Mouse (Mus musculus) gastrocnemius, postnatal 4 days (tissue): Measurements from ENCODE around the gene Ralb. TPM values are rescaled to one million over a fixed set of nuclear protein-coding genes. Genes with fewer than 3 reads are reported as not detected.

Experiments used
- DNase-seq, 2 experiments: peaks; one replicate each; pipeline ENCODE4 v3.0.0; 2021 to 2022; ENCODE audit warnings: low spot score in 2 of 2, mixed read lengths in 2 of 2
- total RNA-seq, 2 experiments: library from RNA; stranded (reverse); gene quantifications; 2 replicates each; pipeline ENCODE4 v1.2.3; 2021

The Ralb gene
- total RNA-seq, 2 experiments from 2014 or later = 41.8 to 43.6 TPM

DNA sequence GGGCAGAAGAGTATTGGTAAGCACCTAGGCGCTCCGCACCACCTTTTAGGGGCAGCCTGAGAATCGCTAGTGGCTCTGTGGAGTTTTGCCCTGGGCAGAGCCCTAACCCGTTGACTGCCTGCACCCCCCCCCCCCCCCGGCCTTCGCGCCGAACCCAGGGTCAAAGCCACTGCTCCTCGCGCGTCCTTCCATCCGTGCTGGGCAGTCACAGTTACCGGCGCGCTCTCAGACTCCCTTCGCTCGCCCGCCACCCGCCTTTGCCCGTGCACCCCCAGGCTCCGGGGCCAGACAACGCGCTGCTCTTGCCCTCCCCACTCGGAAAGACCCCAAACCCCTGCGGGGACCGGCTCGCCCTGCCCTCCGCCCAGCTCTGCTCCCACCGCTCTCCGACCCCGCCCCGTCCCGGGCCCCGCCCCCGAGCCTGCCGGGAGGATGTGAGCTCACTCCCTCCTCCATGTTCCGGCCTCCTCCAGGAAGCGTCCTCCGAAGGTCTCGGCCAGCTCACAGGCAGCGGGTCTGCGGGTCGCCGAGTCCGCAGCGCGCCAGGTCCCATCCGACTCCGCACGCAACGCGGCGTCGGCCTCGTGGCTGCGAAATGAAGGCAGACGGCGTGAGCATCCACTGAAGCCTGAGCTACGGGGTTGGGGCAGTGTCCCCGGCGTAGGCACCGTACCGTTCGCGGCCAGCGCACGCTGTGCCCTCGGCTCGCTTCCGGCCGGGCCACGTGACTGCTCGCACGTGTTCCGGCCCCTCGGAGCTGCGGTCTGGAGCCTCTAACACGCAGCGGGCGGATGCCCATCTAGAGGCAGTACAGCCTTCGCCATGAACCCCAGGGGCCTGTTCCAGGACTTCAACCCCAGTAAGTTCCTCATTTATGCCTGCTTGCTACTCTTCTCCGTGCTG, 21.3 kb upstream of the Ralb start, which contains the start of gene Tmem185b:
TSS of gene Tmem185b (plus strand) at position 472 of the 903 bp plus-strand sequence.
- peak; percentile 94 to 96 for DNase-seq

DNA sequence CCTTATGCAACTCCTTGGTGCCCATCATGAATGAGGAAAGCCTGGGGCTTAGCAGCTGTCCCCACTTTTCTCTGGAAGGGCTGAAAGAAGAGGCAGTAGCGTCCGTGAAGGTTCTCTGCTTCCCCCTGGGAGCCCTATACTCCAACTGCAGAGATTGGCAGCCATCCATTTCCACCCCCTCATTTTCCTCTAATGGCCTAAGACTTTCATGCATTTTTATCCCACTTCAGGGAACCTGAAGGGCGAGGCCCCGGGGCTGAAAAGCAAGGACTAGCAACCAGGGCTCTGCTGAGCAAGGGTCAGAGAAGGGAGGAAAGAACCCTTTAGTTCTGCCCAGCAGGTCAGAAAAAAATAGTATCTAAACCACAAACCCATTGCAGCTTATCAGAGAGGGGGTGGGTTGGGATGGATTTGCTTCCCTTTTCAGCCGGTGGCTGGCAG, 20.4 kb upstream of the Ralb start:
- DNase-seq = peak; percentile 30 to 58

DNA sequence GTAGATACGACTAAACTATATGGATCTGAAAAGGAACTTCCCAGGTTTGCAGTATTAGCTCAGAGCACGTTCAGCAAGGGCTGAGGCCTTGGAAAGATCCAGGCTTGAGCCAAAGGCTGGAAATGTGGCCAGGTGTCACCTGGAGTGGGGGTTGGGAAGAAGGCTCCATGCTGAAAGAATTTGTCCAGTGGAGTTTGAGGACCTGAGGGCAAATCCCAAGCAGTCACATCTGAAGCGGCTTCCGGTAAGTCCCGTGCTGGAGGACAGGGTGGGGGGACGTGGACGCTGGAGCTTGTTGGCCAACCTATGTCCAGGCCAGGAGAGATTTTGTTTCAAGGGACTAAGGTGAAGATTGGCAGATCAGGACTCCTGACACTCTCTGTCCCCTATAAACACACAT, 19.2 kb upstream of the Ralb start:
- DNase-seq = no peak

DNA sequence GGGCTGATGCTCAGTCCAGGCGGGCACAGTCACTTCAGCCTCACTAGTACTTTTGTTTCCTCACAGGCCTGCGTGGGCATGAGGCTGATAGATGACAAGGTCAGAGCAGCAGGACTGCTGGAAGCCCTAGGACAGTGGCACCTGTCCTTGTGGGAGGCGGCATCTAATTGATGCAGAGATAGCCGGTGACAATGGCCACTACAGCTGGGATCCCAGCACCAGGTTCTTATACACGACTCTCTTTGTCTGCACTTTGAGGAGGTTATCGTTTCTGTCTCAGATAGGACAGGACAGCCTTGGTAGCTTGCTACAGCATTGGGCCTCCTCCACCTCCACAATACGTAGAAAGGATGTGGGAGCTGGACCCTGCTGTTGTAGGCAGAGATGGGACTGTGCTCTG, 18.8 kb upstream of the Ralb start:
- DNase-seq = no peak

DNA sequence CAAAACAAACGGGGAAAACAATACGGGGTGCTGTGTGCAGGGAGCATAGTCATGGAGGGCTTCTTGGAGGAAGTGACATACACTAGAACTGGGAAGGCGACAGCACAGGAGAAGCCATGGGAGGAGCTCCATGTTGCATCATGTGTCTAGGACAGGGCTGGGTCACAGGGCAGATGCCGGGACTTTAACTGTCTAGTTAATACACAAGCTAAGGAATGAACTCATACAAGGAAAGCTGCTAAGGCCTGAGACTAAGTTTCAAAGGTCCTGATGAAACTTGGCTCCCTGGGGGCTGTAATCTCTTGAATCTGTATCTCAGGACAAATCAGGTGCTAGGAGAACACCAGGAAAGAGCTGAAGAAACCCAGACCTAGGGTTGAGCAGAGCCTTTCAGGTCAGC, 18.1 kb upstream of the Ralb start:
- no peak for DNase-seq

DNA sequence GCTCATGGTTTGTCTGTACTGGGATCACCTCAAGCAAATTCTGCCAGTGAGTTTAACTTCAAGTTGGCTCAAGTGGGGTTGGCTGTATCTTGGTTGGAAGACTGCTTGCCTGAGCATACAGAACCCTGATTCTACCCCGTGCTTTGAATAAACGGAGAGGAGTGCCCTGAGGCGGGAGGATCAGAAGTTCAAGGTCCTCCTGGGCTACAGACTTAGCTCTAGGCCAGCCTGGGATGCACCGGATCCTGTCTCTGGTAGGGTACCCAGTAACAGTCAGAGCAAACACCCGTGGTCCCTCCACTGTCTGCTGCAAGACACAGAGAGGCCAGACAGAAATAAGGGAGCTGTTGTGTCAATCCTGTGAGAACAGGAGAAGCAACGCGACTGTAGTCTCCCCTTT, 17.1 kb upstream of the Ralb start:
- no peak for DNase-seq

DNA sequence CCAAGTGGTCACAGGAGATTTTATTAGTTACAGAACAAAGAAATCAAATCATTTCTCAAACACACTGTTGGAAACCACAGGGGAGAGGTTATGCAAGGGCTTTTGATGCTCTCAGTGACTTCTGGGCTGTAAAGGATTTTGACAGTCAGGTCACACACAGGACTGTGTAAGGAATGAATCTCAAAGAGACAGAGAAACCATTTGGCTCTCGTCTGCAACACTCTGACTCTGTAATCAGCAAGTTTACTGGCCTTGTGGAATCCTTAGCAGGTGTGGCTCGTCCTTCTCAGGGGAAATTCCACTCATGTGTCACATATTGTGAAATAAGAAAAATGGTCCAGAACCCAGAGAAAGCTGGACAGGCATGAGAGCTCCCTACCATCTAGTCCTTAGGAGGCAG, 16.4 kb upstream of the Ralb start:
- DNase-seq = no peak

DNA sequence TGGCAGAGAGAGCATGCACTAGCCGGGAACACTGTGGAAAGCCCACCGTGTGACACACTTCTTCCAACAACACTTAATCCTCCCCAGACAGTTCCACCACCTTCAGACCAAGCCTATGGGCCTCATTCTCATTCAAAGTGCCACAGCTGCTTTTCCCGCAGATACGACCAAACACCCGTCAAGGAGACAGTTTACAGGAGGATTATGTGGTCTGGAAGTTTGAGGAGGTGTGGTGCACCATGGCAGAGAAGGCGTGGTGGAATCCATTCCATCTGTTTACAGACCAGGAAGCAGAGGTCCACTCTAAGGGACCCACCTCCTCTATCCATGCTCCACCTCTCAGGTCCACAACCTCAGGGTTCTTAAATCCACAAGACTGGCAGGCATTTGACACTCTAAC, 14.7 kb upstream of the Ralb start:
- DNase-seq = no peak

DNA sequence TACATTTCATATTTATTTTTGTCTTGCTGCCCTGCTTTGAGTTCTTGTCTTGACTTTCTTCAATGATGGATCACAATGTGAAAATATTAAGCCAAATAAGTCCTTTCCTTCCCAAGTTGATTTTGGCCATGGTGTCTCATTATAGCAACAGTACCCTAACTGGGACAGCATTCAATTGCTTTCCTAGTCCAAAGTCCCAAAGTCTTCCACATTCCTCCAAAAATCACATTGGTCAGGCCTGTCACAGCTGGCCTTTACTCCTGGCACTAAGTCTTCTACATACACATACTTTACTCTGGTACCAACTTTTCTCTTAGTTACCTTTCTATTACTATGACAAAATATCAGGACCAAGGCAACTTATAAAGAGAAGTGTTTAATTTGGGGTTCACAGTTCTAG, 14.2 kb upstream of the Ralb start:
- no peak for DNase-seq

DNA sequence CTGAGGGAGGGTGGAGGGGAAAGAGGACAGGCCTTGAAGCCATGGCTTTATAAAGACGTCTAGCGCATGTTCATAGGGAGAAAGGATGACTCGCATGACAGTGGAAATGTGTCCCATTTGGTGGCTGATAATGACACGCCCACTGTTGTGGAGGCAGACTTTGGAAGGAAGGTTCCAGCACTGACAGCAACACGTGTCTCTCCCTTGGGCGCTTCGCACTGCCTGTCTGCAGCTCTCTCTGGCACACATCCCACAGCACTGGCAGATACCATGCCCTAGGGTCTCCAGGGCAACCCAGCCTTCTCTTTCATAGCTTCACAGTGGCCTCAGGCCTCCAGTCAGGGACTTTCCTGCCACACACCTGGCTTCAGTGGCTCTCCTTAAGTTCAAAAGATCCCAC, 13.5 kb upstream of the Ralb start:
- no peak for DNase-seq

DNA sequence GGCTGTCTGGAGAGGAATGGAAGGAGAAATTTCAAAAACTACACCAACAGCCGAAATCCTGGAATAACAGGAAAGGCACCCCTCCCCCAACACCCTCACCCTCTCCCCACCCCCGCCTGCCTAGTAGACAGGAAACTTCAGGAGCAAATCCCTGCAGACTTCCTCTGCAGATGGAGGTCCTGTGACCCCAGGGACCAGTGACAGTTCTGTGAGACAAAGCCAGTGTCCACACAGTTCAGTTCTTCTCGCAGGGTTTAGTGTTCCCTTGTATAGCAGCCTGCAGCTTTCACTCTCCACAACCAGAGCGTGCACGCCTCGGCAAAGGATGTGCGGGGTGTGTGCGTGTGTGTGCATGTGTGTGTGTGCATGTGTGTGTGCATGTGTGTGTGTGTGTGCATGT, 6.3 kb upstream of the Ralb start:
- no peak for DNase-seq

DNA sequence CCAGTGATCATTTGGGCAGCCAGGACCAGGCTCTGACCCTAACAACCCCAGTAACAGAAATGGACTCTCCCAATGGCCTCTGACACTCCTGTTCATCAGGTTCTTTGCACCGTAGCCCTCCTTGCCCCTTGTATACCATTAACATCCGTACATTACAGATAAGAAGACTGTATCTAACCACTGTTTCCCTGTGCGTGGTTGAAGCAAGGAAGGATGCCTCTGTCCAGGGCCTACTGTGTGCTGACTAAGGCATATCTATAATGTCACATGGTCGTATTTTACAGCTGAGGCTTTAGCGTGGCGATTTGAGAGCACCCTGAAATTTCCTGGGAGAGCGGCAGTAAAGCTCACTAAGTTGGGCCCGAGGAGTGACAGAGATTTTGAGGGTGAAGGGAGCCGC, 5.8 kb upstream of the Ralb start:
- DNase-seq = no peak

DNA sequence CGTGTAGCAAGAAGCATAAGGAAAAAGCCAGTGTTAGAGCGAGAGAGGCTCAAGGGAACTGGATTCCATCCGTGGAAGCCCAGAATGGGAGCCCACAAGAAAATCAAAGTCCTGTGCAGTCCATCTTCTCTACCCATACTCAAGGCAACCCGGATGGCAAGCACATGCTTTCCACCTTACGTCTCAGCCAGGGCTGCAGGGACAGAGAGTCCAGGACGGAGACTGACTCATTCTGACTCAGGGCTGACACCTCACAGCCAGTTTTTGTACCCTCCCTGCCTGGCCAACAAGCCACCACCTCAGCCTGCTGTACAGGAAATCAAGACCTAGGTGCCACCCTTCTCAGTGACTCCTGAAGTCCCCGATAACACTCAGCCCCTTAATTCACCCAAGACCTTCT, 4.9 kb upstream of the Ralb start:
- no peak for DNase-seq

DNA sequence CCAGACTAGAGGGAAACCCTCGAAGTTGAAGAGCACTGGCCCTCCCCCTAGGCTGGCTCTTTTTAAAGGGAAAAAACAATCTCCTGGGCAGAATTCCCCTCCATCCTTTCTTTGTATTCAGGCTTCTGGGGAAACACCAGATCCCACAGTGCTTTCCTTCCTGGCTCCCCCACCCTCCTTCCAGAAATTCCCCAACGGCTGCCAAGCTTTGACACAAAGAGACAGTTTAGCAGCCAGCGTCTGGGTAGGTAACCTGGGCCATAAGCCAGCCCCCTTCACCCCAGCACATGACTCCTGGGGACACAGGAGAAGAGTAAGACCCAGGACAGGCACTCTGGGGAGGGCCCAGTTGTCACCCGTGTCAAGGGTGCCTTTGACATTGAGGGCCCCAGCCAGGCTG, 4.0 kb upstream of the Ralb start:
- no peak for DNase-seq

DNA sequence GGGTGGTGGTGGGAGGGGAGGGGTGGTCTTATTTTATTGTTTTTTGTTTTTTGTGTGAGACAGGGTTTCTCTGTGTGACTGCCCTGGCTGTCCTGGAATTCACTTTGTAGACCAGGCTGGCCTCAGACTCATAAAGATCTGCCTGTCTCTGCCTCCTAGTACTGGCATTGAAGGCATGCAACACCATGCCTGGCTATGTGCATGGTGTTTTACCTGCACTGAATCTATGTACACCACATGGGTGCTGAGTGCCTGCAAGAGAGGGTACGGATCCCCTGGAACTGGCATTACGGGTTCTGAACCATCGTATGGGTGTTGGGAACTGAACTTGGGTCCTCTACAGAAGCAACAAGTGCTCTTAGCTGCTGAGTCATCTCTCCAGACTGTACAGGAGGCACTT, 1.4 kb upstream of the Ralb start:
- no peak for DNase-seq

DNA sequence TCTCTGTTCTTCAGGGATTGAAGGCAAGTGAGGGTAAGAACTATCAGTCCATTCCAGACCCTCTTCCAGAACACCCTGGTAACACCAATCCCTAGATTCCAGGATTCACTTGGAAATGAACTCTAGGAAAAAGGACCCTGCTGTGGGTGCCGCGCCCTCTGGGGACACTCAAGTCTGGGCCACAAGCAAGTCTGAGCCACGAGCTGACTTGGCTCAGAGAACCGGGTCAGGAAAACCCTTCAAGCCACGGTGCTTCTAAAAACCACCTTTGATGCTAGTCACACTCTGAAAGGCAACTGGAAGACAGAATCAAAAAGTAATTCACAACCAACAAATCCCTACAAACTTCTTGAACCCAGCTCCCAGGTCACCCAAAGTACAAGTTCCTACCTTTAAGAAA, 786 bp downstream of the Ralb start:
- DNase-seq = no peak

DNA sequence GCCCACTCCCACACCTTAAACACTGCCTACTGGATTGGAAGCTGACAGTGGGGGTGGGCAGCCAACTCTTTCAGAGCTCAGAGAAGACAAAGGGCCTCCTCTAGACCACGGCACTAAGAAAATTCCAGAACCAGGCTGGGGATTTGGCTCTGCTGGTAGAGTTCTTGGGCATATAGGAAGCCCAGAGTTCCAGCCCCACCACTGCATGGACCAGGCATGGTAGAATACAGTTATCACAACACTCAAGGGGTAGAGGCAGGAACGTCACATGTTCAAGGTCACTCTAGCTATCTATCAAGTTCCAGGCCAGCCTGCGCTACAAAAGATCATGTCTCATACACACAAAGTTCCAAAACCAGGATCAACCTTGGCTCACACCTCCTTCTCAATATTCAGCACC, 1.4 kb downstream of the Ralb start:
- no peak for DNase-seq

DNA sequence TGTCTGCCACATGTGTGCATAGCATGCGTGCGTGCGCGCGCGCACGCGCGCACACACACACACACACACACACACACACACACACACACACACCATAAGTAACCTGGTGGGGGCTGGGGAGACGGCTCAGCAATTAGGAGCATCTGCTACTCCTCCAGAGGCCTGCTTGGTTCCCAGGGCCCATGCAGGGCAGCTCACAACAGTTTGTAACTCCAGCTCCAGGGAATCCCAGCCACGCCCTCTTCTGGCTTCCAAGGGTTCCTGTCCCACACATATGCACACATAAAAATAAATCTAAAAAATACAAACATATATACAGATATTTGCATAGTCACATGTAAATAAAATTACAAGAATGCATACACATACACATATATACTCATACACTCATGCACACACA, 1.9 kb downstream of the Ralb start:
- no peak for DNase-seq

DNA sequence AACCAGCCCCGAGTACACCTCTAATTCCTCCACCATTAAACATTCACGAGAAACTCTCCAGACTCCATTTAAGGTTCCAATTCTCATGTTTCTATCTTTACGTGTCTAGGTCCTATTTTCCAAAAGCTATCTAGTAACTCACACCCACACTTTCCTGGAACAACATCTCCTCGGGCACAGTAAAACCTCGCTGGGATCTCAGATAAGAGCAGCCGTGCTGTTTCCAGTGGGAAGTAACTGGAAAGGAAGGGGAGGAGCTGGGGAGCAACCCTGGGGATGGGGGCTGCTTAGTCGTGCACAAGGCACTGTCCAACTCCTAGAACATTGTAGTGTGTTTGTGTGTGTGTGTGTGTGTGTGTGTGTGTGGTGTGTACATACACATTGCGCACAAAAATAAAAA, 2.7 kb downstream of the Ralb start:
- no peak for DNase-seq

DNA sequence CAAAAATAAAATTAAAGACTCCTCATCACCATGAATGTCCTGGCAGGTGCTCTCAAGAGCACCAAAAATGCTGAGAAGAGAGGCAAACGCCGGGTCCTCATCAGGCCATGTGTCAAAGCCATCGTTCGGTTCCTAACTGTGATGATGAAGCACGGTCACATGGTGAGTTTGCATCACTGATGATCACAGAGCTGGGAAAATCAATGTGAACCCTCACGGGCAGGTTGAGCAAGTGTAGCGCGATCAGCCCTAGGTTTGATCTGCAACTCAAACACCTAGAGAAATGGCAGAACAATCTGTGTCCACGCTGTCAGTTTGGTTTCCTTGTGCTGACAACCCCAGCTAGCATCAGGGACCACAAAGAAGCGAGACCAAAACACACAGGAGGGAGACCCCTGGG, 5.1 kb downstream of the Ralb start:
- no peak for DNase-seq

DNA sequence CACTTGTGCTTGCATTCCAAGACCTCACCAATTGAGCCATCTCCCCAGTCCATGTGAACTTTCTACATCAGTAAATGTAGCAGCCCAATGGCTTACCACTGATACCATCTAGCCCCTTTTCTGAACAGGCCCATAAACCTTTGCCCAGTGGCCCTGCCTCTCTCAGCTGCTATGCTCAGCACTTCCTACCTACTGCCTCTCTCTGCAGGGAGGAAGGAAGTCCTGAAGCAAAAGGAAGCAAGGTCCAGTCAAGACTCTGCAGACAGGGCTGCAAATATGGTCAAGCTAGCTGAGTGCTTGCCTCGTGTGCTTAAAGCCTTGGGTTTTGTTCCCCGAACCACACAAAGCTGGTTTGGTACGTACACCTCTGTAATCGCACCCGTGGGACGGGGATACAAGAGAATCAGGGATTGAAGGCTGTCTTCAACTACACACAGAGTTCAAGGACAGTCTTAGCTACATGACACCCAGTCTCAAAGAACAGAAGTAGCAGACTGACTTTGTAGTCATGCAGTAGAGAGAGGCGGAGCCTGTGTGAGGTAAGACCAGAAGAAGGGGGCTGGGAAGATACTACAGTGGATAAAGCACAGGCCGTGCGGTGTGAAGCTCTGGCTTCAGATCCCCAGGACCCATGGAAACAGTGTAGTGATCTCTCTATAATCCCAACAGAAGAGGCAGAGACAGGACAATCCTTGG, 5.9 kb downstream of the Ralb start:
- no peak for DNase-seq

DNA sequence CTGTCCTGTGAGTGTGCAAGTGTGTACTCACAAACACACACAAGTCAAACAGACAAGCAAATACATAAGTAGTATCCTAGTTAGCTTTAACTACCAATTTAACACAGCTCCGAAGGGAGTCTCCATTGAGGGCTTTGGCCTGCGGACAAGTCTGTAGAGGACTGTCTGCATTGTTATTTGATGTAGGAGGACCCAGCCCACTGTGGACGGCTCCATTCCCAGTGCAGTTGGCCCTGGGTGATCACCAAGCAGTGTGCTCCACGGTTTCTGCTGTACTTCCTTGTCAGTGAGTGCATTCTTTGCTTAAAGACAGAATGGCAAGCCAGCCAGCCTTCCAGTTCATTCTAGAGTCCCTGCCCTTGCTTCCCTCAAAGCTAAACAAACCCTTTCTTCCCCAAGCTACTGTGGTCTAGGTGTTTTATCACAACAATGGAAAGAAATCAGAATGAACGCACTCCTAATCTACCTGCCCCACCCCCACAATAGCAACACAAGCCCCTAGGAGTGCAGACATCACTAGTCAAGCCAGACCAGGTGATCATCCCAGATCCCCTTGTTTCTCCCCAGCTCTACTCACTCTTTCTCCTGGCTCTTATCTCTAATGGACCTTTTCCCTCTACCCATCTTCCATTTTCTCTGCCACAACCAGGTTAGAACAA, 7.1 kb downstream of the Ralb start:
- DNase-seq = no peak
